Mouse (Mus musculus): Measurements from ENCODE around the gene Lgi4. TPM values are rescaled to one million over a fixed set of nuclear protein-coding genes. Genes with fewer than 3 reads are reported as not detected.

The Lgi4 gene
- polyA plus RNA-seq, 1 experiment from 2014 or later, result 0.78 TPM

GRCm38 (mm10) chr7:31106166-31106565 is 47.0 kb downstream of the Lgi4 start:
- Histone ChIP-seq H3K4me2 (replicated peaks; ENCODE audit: low read depth, low read length) (no peak overlapping the region), H3K36me3 (ENCODE audit: control insufficient read depth, insufficient read depth, low read length) (no peaks in the 10 kb centered on the region), H3K4me3 (ENCODE audit: low read depth, low read length) (no peak overlapping the region), H3K4me1 (ENCODE audit: control insufficient read depth, insufficient read depth, low read length) (peaks cover 2% of the 10 kb centered on the region; the same call in 1 of the 2 replicates), H3K9ac (replicated peaks; ENCODE audit: low read depth, low read length) (no peak overlapping the region), H3K27ac (ENCODE audit: low read length) (no peak overlapping the region), H3K27me3 (ENCODE audit: control insufficient read depth, insufficient read depth, low read length) (no peaks in the 10 kb centered on the region), H3K9me3 (ENCODE audit: control insufficient read depth, low read depth, low read length) (no peaks in the 10 kb centered on the region)
- no peak for ATAC-seq (ENCODE audit: insufficient number of reproducible peaks, insufficient read depth, low FRiP score, low read depth)
- WGBS, result 50% methylated on average over 3 of the region's 3 CpGs

- no peak for ATAC-seq (ENCODE audit: insufficient number of reproducible peaks, insufficient read depth, low FRiP score, low read depth)
Measured at GRCm38 (mm10) chr7:31107781-31108180, 48.6 kb downstream of the Lgi4 start.

GRCm38 (mm10) chr7:31109091-31109490 is 49.9 kb downstream of the Lgi4 start:
- no peak overlapping the region for H3K27ac ChIP-seq (ENCODE audit: low read length)
- 41% methylated on average over 6 of the region's 7 CpGs for WGBS
- no peak overlapping the region for H3K4me2 ChIP-seq (replicated peaks; ENCODE audit: low read depth, low read length)
- ATAC-seq (ENCODE audit: insufficient number of reproducible peaks, insufficient read depth, low FRiP score, low read depth), result no peak
- no peaks in the 10 kb centered on the region for H3K36me3 ChIP-seq (ENCODE audit: control insufficient read depth, insufficient read depth, low read length)
- no peak overlapping the region for H3K9ac ChIP-seq (replicated peaks; ENCODE audit: low read depth, low read length)
- H3K4me3 ChIP-seq (ENCODE audit: low read depth, low read length), result no peak overlapping the region
- no peaks in the 10 kb centered on the region for H3K9me3 ChIP-seq (ENCODE audit: control insufficient read depth, low read depth, low read length)
- peaks cover 4% of the 10 kb centered on the region; the same call in 1 of the 2 replicates for H3K4me1 ChIP-seq (ENCODE audit: control insufficient read depth, insufficient read depth, low read length)
- H3K27me3 ChIP-seq (ENCODE audit: control insufficient read depth, insufficient read depth, low read length), result no peaks in the 10 kb centered on the region

More at GRCm38 (mm10) chr7:31107781-31108180, 48.6 kb downstream of the Lgi4 start:
- Histone ChIP-seq H3K4me3 (ENCODE audit: low read depth, low read length) (no peak overlapping the region), H3K27me3 (ENCODE audit: control insufficient read depth, insufficient read depth, low read length) (no peaks in the 10 kb centered on the region), H3K36me3 (ENCODE audit: control insufficient read depth, insufficient read depth, low read length) (no peaks in the 10 kb centered on the region), H3K4me2 (replicated peaks; ENCODE audit: low read depth, low read length) (no peak overlapping the region), H3K27ac (ENCODE audit: low read length) (no peak overlapping the region), H3K9me3 (ENCODE audit: control insufficient read depth, low read depth, low read length) (no peaks in the 10 kb centered on the region), H3K9ac (replicated peaks; ENCODE audit: low read depth, low read length) (no peak overlapping the region), H3K4me1 (ENCODE audit: control insufficient read depth, insufficient read depth, low read length) (peaks cover 4% of the 10 kb centered on the region; the same call in 1 of the 2 replicates)
- WGBS, result 89% methylated on average over 11 of the region's 11 CpGs

GRCm38 (mm10) chr7:31109796-31110195 is 50.7 kb downstream of the Lgi4 start:
- ATAC-seq (ENCODE audit: insufficient number of reproducible peaks, insufficient read depth, low FRiP score, low read depth), result no peak
- Histone ChIP-seq H3K27me3 (ENCODE audit: control insufficient read depth, insufficient read depth, low read length) (no peaks in the 10 kb centered on the region), H3K4me1 (ENCODE audit: control insufficient read depth, insufficient read depth, low read length) (peaks cover 4% of the 10 kb centered on the region; the same call in 1 of the 2 replicates), H3K4me2 (replicated peaks; ENCODE audit: low read depth, low read length) (no peak overlapping the region), H3K27ac (ENCODE audit: low read length) (no peak overlapping the region), H3K9ac (replicated peaks; ENCODE audit: low read depth, low read length) (no peak overlapping the region), H3K9me3 (ENCODE audit: control insufficient read depth, low read depth, low read length) (no peaks in the 10 kb centered on the region), H3K4me3 (ENCODE audit: low read depth, low read length) (no peak overlapping the region), H3K36me3 (ENCODE audit: control insufficient read depth, insufficient read depth, low read length) (no peaks in the 10 kb centered on the region)
- WGBS, result 93% methylated on average over 5 of the region's 5 CpGs

GRCm38 (mm10) chr7:31110861-31111385 is 51.8 kb downstream of the Lgi4 start:
- no peak overlapping the region for H3K4me2 ChIP-seq (replicated peaks; ENCODE audit: low read depth, low read length)
- peaks cover 10% of the 10 kb centered on the region; the same call in 1 of the 2 replicates for H3K4me1 ChIP-seq (ENCODE audit: control insufficient read depth, insufficient read depth, low read length)
- H3K9ac ChIP-seq (replicated peaks; ENCODE audit: low read depth, low read length), result no peak overlapping the region
- WGBS, result 76% methylated on average over 15 of the region's 15 CpGs
- no peaks in the 10 kb centered on the region for H3K9me3 ChIP-seq (ENCODE audit: control insufficient read depth, low read depth, low read length)
- no peak overlapping the region for H3K4me3 ChIP-seq (ENCODE audit: low read depth, low read length)
- H3K27me3 ChIP-seq (ENCODE audit: control insufficient read depth, insufficient read depth, low read length), result no peaks in the 10 kb centered on the region
- H3K27ac ChIP-seq (ENCODE audit: low read length), result no peak overlapping the region
- ATAC-seq (ENCODE audit: insufficient number of reproducible peaks, insufficient read depth, low FRiP score, low read depth), result no peak
- no peaks in the 10 kb centered on the region for H3K36me3 ChIP-seq (ENCODE audit: control insufficient read depth, insufficient read depth, low read length)

- Histone ChIP-seq H3K9me3 (ENCODE audit: control insufficient read depth, low read depth, low read length) (no peaks in the 10 kb centered on the region), H3K4me1 (ENCODE audit: control insufficient read depth, insufficient read depth, low read length) (peaks cover 10% of the 10 kb centered on the region; the same call in 1 of the 2 replicates), H3K9ac (replicated peaks; ENCODE audit: low read depth, low read length) (no peak overlapping the region), H3K4me2 (replicated peaks; ENCODE audit: low read depth, low read length) (no peak overlapping the region), H3K4me3 (ENCODE audit: low read depth, low read length) (no peak overlapping the region), H3K36me3 (ENCODE audit: control insufficient read depth, insufficient read depth, low read length) (no peaks in the 10 kb centered on the region), H3K27ac (ENCODE audit: low read length) (no peak overlapping the region), H3K27me3 (ENCODE audit: control insufficient read depth, insufficient read depth, low read length) (no peaks in the 10 kb centered on the region)
- 41% methylated on average over 4 of the region's 4 CpGs for WGBS
- no peak for ATAC-seq (ENCODE audit: insufficient number of reproducible peaks, insufficient read depth, low FRiP score, low read depth)
Measured at GRCm38 (mm10) chr7:31112036-31112435, 52.9 kb downstream of the Lgi4 start.

GRCm38 (mm10) chr7:31113800-31114199 is 54.7 kb downstream of the Lgi4 start:
- H3K4me1 ChIP-seq (ENCODE audit: control insufficient read depth, insufficient read depth, low read length), result peaks cover 10% of the 10 kb centered on the region; the same call in 1 of the 2 replicates
- H3K27ac ChIP-seq (ENCODE audit: low read length), result no peak overlapping the region
- no peak for ATAC-seq (ENCODE audit: insufficient number of reproducible peaks, insufficient read depth, low FRiP score, low read depth)
- no peaks in the 10 kb centered on the region for H3K36me3 ChIP-seq (ENCODE audit: control insufficient read depth, insufficient read depth, low read length)
- H3K4me2 ChIP-seq (replicated peaks; ENCODE audit: low read depth, low read length), result no peak overlapping the region
- H3K4me3 ChIP-seq (ENCODE audit: low read depth, low read length), result no peak overlapping the region
- no peaks in the 10 kb centered on the region for H3K27me3 ChIP-seq (ENCODE audit: control insufficient read depth, insufficient read depth, low read length)
- 82% methylated on average over 6 of the region's 6 CpGs for WGBS
- H3K9ac ChIP-seq (replicated peaks; ENCODE audit: low read depth, low read length), result no peak overlapping the region
- H3K9me3 ChIP-seq (ENCODE audit: control insufficient read depth, low read depth, low read length), result no peaks in the 10 kb centered on the region

- ATAC-seq (ENCODE audit: insufficient number of reproducible peaks, insufficient read depth, low FRiP score, low read depth), result peak; percentile 11; the same call in 1 of the 2 replicates
- H3K36me3 ChIP-seq (ENCODE audit: control insufficient read depth, insufficient read depth, low read length), result no peaks in the 10 kb centered on the region
- peak overlapping the region; percentile 37 for H3K4me2 ChIP-seq (replicated peaks; ENCODE audit: low read depth, low read length)
- H3K27ac ChIP-seq (ENCODE audit: low read length), result peak overlapping the region; percentile 63; the same call in 1 of the 2 replicates
- WGBS, result 57% methylated on average over 10 of the region's 10 CpGs
- no peaks in the 10 kb centered on the region for H3K9me3 ChIP-seq (ENCODE audit: control insufficient read depth, low read depth, low read length)
- H3K9ac ChIP-seq (replicated peaks; ENCODE audit: low read depth, low read length), result no peak overlapping the region
- peaks cover 10% of the 10 kb centered on the region; the same call in 1 of the 2 replicates for H3K4me1 ChIP-seq (ENCODE audit: control insufficient read depth, insufficient read depth, low read length)
- H3K27me3 ChIP-seq (ENCODE audit: control insufficient read depth, insufficient read depth, low read length), result no peaks in the 10 kb centered on the region
- H3K4me3 ChIP-seq (ENCODE audit: low read depth, low read length), result peak overlapping the region; percentile 17
Measured at GRCm38 (mm10) chr7:31114646-31115045, 55.5 kb downstream of the Lgi4 start.

- WGBS, result 16% methylated on average over 15 of the region's 15 CpGs
- ATAC-seq (ENCODE audit: insufficient number of reproducible peaks, insufficient read depth, low FRiP score, low read depth), result peak; percentile 88
- Histone ChIP-seq H3K9me3 (ENCODE audit: control insufficient read depth, low read depth, low read length) (no peaks in the 10 kb centered on the region), H3K9ac (replicated peaks; ENCODE audit: low read depth, low read length) (no peak within 1 kb of the TSS), H3K27ac (ENCODE audit: low read length) (peak within 1 kb of the TSS; percentile 63; the same call in 1 of the 2 replicates), H3K36me3 (ENCODE audit: control insufficient read depth, insufficient read depth, low read length) (no peaks in the 10 kb centered on the region), H3K4me1 (ENCODE audit: control insufficient read depth, insufficient read depth, low read length) (peaks cover 10% of the 10 kb centered on the region; the same call in 1 of the 2 replicates), H3K4me2 (replicated peaks; ENCODE audit: low read depth, low read length) (peak within 1 kb of the TSS; percentile 37), H3K27me3 (ENCODE audit: control insufficient read depth, insufficient read depth, low read length) (no peaks in the 10 kb centered on the region), H3K4me3 (ENCODE audit: low read depth, low read length) (peak within 1 kb of the TSS; percentile 17)
Measured at GRCm38 (mm10) chr7:31115182-31115581, 56.0 kb downstream of the Lgi4 start, which contains the start of gene Hpn. Hpn (minus strand) TSS chr7:31115290.

All from stomach, embryonic 14.5 days (tissue).